Mouse (Mus musculus): ENCODE measurements around the gene Vmn1r215.
"Not testable (repeated sequence)": the region's sequence is repeated elsewhere in the genome, so short reads cannot be mapped to it uniquely, and the experiment has no call there.

Vmn1r215 gene

DNA sequence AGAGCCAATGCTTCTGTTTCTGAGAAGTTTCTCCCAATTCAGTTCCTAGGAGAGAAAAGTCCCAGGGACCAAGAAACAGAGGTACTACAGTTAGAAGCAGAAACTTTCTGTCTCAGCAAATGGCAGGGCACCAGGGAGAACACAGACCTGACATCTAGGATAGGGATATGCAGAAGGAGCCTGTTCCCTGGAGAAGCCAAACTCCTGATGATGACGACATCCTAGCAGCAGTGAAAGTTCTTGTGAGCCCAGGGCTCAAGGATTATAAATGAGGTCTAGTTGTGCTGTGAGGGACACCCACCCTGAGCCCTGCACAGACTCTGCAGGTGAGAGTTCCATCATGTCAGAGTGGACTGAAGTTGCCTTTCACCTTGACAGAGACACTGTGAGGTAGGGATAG lies at the start of gene Vmn1r215:
Gene Vmn1r215 (plus strand): TSS at position 301 of the 400 bp plus-strand sequence.
- DNase-seq (ENCODE audit: low read depth, low spot score) = no peak

DNA sequence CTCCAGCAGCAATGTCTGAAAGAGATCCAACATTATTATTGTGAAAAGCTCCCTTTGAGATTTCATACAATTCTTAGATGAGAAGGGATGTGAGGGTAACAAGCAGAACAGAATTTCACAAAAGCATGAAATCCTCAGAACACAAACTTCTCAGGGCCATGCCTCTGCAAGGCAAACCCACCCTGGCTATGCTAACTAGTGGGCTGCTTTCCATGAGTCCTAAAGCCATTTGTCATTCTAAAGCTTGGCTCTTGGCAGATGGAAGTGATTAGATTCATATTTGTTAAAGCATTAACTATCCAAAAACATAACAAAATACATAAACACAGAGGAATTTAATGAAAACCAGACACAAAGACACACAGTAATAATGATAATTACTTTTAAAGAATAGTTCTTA lies 49.7 kb upstream of the Vmn1r215 start:
- DNase-seq (ENCODE audit: low read depth, low spot score) = no peak

DNA sequence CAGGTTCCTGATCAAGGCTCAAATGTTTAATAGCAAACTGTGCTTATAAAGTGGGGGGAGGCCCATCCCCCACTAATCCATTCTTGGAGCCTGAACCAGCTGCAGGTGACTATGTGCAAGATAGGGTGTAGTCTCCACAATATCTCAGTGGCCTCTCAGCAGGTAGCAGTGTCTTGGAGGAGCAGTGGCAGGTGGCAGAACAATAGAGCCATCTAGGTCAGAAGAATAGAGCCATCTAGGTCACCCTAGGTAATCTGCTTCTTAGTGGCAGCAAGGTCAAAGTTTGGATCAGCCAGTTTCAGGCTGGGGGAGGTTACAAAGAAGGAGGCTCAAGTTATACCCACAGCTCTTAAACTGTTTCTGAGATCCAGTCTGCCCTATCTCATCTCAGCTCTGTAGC lies 43.0 kb upstream of the Vmn1r215 start:
- DNase-seq (ENCODE audit: low read depth, low spot score) = no peak

DNA sequence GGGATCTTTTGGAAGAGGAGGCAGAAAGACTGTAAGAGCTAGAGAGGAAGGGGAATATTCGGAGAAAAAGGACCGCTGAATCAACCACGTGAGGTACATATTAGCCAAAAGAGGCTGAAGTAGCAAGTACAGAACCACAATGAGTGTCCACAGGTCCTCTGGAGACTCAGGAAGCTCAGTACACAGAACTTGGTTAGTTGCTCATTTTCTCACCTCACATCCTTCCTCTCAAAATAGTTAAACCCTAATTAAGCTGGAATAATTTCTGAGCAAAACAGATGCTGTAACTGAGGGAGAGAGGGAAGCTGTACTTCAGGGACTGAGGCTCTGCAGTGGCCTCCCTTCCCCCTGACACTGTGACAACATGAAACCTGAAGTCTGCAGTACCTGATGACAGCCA lies 37.7 kb upstream of the Vmn1r215 start, which contains the start of gene Vmn1r214:
Gene Vmn1r214 (plus strand): TSS at position 301 of the 400 bp plus-strand sequence.
- DNase-seq (ENCODE audit: low read depth, low spot score) = no peak

DNA sequence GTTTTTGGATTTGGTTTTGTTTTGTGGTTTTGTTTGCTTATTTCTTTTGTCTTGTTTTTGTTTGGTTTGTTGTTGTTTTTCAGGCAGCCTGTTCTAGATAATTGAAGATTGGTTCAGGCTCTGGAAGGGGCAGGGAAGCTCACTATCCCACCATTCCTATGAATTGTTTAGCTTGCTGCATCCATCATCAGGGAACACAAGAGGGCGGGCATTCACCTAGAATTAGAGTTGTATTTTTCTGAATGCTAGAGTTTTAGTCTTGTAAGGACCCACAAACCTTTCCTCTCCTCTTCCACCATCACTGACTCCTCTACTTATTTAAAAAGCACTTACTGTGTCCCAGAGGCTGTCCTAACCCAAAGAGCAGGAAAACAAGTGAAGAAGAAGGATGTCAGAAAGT lies 10.0 kb upstream of the Vmn1r215 start:
- no peak for DNase-seq (ENCODE audit: low read depth, low spot score)

DNA sequence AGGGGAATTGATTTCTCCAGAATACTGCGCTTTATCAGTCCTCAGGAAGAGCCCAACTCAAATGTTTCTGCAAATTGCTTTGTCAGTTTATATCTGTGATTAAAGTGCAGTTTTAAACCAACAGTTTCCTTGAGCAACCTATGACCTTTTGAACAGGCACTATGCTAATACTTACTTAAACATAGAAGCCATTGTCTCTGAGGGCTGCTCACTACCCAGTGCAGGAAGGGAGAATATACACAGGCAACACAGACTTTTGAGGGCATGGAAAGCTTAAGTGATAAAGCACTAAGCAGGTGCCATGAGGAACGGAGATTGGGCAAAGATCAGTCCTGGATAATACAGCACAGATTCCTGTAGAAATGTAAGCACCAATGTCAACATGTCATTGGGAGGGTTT lies 1.5 kb downstream of the Vmn1r215 start:
- DNase-seq (ENCODE audit: low read depth, low spot score) = no peak

DNA sequence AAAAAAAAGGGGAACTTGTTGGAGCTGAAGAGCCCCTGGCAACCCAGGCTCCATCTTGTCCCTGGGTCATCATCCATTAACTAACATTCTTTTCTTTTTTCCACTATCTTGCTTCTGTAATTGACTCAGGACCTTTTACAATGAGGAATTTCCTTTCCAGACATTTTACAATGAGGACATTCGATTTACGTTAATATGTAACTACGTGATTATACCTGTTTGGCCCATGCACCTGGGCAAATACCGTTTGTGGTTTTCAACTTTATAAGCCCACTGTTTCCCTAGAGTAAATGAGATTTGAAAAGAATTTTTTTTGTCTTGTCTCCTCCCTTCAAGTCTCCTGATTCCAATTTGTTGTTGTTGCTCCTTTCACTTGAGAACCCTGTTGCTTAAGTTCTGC lies 26.6 kb downstream of the Vmn1r215 start:
- no peak for DNase-seq (ENCODE audit: low read depth, low spot score)

DNA sequence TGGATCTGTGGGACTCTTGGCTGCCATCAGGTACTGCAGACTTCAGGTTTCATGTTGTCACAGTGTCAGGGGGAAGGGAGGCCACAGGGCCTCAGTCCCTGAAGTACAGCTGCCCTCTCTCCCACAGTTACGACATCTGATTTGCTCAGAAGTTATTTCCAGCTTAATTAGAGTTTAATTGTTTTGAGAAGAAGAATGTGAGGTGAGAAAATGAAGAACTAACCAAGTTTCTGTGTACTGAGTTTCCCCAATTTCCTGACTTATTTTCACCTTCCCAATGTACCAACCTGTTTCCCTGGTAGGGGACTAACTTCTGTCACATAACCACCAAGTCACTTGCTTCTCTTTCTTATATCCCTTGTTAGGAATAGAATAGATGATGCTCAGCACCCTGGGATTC lies 50.3 kb downstream of the Vmn1r215 start, which contains the start of gene Vmn1r217:
Gene Vmn1r217 (minus strand): TSS at position 101 of the 400 bp plus-strand sequence.
- not testable (repeated sequence) for DNase-seq (ENCODE audit: low read depth, low spot score)

DNA sequence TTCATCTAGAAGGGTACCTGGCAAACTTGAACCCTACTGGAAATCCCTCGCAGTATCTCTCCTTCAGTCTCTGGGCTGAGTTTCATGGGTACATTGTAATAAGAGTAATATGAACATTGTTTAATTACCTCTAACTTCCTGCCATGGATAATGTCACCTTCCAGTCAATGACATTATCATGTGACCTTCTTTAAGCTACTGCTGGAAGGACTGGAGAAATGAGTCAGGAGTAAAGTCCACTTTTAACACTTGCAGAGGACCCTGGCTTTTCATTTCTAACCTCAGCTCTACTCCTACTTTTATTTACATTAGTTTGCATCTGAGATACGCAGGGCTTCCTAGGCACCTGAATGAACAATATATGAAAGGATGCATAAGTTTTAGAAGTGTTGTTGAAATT lies 52.8 kb downstream of the Vmn1r215 start:
- DNase-seq (ENCODE audit: low read depth, low spot score) = no peak
